Mouse (Mus musculus) bone marrow, adult 2 months (tissue): ENCODE results near the gene Cog7. TPM values are rescaled to one million over a fixed set of nuclear protein-coding genes. Genes with fewer than 3 reads are reported as not detected.

Experiments
- H3K27ac ChIP-seq: fragments of 200-500 bp; 2 replicates; pipeline ENCODE4 v1.5.1; 2012; ENCODE audit warnings: low read depth, mild to moderate bottlenecking, control low read depth, inconsistent platforms, low read length; ENCODE audit not compliant: control insufficient read depth, poor library complexity, insufficient read depth
- H3K4me1 ChIP-seq: fragments of 200-500 bp; 2 replicates; pipeline ENCODE4 v1.6.1; 2011; ENCODE audit warnings: low read length; ENCODE audit not compliant: control insufficient read depth, insufficient read depth
- H3K4me3 ChIP-seq: fragments of 200-500 bp; replicated peaks from 2 replicates; pipeline ENCODE3; 2011; ENCODE audit warnings: mild to moderate bottlenecking, low read depth, low read length, control low read depth; ENCODE audit not compliant: control insufficient read depth
- CTCF ChIP-seq: fragments of 200-500 bp; IDR thresholded peaks from 2 replicates; pipeline ENCODE4 v1.5.1; 2011; ENCODE audit warnings: low read length, control low read depth; ENCODE audit not compliant: control insufficient read depth, insufficient read depth
- POLR2A ChIP-seq: fragments of 200-500 bp; IDR thresholded peaks from 2 replicates; pipeline ENCODE4 v1.6.1; 2011; ENCODE audit warnings: low read depth, mild to moderate bottlenecking, control low read depth, low read length, borderline replicate concordance; ENCODE audit not compliant: control insufficient read depth
- WGBS: fragments of 180-500 bp; shearing (Covaris S2); methylation state at CpG from one replicate; pipeline ENCODE4 v1.1.7; 2018; 5-methylcytosine and 5-hydroxymethylcytosine counted together
- polyA plus RNA-seq: library from polyadenylated mRNA; stranded (reverse); fragments of >200 nt; gene quantifications from 2 replicates; pipeline ENCODE4 v1.2.4, GENCODE M21; 2011; ENCODE audit warnings: low replicate concordance; ENCODE audit not compliant: missing spikeins, insufficient read depth, insufficient read length

The Cog7 gene
- polyA plus RNA-seq = 3.4 and 9.2 TPM in 2 replicates

DNA sequence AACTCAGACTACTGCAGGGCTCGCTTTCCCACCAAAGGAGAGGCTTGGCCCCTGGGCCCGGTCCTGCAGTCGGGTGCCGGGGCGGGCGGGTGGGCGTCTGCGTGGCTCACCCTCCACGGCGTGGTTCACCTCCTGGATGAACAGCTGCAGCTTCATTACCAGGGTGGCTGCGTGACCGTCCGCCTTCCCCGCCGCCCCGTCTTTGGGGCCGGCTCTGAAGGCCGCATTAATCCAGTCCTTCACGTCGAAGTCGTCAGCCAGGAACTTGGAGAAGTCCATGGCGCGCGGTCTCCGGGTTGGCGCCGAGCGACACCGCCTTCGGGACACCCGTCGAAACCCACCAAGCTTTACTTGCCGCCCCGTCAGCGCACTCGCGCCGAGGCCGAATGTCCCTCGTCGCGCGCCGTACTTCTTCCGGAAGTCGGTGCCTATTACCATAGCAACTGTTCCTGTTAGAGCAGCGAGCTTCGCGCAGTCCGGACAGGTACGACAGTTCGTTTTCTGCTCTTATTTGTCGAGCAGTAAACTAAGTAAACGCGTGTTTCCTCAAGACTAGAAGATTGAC lies at the start of gene Cog7:
Gene Cog7, minus strand, starts transcription at position 405 of the 565 bp plus-strand sequence.
- Histone ChIP-seq H3K4me3 (peak within 1 kb of the TSS; percentile 94), H3K27ac (peak within 1 kb of the TSS; percentile 58; the same call in 1 of the 2 replicates), H3K4me1 (no peaks in the 10 kb centered on the region; the same call in none of the 2 replicates)
- WGBS = 1% methylated on average over 55 of the region's 55 CpGs
- TF ChIP-seq POLR2A (peak; percentile 72; the same call in 1 of the 2 replicates), CTCF (no peak)

DNA sequence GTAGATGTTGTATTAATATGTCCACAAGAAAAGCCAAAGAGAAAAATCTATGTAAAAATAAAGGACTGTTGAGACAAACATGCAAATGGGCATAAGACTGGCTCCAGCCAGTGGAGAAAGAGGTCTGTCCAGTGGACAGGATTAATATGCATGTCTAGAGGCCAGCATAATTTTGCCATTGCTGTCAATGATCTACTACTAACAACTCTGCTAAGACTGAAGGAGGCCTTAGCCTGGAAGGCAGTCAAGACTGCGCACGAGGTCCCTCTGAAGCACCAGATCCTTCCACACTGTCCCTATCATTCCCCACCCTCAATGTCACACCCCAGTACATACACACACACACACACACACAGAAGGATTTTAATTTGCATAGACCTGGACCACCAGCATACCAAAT lies 40.6 kb upstream of the Cog7 start:
- Histone ChIP-seq H3K27ac (no peak overlapping the region), H3K4me3 (no peak overlapping the region), H3K4me1 (peaks cover 6% of the 10 kb centered on the region)
- no peak for TF ChIP-seq CTCF
- TF ChIP-seq POLR2A = no peak
- 100% methylated on average over 2 of the region's 2 CpGs for WGBS

DNA sequence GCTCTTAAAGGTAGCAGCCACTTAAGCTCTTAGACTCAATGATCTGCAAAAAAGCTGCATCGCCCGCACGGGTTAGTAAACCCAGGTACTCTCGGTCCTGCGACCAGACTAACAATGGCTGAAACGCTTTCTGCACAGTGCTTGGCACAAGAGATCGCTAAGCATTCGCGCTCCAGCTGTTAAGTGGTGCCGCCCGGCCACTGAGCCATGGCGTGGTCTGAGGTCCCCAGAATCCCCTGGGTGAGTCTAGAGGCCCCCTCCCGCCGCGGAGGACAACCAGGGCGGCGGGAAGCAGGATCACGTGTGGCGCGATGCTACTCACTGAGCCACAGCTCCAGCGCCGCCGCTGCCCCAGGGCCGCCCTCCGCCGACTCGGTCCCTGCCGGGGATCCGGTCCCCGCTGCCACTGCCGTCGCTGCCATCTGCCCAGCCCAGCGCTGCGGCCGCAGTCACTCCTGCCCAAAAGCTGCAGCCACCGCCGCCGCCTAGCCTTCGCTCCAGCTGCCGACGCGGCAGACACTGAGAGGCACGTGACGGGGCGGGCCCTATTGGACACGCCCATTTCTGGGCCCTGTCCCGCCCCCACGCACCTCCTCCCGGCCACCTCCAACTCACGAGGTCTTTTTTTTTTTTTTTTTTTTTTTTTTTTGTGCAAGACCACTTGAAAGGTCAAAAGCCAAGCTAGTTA lies 39.3 kb upstream of the Cog7 start, which contains the start of gene Gga2:
Gene Gga2, minus strand, starts transcription at position 556 of the 688 bp plus-strand sequence.
- TF ChIP-seq CTCF (no peak), POLR2A (peak; percentile 72; the same call in 1 of the 2 replicates)
- under 1% methylated on average over 50 of the region's 50 CpGs for WGBS
- Histone ChIP-seq H3K4me3 (peak within 1 kb of the TSS; percentile 84), H3K4me1 (peaks cover 6% of the 10 kb centered on the region), H3K27ac (peak within 1 kb of the TSS; percentile 84)

DNA sequence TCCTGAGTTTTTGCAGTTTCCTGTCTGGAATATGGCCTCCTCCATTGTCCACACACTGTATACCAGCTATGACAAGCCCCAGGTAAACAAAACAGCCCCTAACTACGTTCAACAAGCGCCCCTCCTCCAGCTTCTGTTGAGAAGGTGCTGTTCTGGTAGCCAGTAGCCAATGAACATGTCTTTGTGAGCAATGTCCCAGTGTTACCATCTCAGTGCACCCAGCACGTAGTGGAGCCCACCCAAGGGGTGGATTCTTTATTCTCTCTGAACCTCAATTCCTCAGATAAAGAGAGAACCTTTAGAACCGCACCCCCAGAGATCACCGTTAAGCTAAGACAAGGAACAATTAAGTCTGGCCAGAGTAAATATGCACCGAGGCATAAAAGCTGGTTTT lies 38.8 kb upstream of the Cog7 start:
- WGBS = 12% methylated on average over 6 of the region's 6 CpGs
- Histone ChIP-seq H3K27ac (peak overlapping the region; percentile 22; the same call in 1 of the 2 replicates), H3K4me3 (peak overlapping the region; percentile 84), H3K4me1 (peaks cover 6% of the 10 kb centered on the region)
- TF ChIP-seq POLR2A (no peak), CTCF (no peak)

DNA sequence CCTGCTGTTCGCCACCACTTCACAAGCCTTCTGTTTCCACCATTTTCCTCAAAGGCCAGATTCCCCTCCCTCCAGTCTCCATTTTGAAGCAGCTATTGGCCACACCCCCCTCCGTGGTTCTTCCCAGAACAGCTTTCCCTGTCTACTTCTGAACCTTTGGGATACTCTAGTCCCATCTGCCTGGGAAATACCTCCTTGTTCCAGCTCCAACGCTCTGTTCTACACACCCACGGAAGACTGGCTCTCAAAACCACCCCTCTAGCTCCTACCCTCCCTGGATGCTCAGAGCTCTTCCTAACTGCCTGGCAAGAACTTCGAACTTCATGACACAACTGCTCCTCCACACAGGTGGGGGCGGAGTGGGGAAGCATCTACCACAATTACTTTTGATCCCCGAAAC lies 37.5 kb upstream of the Cog7 start:
- peaks cover 6% of the 10 kb centered on the region for H3K4me1 ChIP-seq
- TF ChIP-seq CTCF = no peak
- no peak for TF ChIP-seq POLR2A
- WGBS = 83% methylated on average over 7 of the region's 7 CpGs
- no peak overlapping the region for H3K27ac ChIP-seq
- H3K4me3 ChIP-seq = no peak overlapping the region

DNA sequence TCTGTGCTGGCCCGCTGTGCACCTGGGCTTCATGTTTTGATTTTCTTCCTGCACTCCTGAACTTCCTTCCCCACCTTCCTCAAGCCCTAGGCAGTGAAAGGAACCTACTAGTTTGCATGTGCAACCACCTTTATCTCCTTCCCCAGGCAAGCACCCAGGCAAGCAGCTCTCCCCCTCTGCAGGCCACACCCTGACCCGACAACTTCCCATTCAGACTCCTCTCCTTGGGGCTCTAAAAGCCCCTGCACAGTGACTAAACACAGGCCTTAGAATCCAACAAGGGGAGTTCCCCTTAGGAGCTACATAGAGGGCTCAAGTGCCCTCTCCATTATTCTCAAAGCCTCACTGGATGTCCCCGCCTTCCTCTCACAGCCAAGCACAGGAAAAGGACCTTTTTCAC lies 36.7 kb upstream of the Cog7 start:
- H3K27ac ChIP-seq = peak overlapping the region; percentile 52
- TF ChIP-seq POLR2A = no peak
- no peak; the same call in 1 of the 2 replicates for TF ChIP-seq CTCF
- WGBS = 22% methylated on average over 3 of the region's 3 CpGs
- peaks cover 6% of the 10 kb centered on the region for H3K4me1 ChIP-seq
- H3K4me3 ChIP-seq = no peak overlapping the region

DNA sequence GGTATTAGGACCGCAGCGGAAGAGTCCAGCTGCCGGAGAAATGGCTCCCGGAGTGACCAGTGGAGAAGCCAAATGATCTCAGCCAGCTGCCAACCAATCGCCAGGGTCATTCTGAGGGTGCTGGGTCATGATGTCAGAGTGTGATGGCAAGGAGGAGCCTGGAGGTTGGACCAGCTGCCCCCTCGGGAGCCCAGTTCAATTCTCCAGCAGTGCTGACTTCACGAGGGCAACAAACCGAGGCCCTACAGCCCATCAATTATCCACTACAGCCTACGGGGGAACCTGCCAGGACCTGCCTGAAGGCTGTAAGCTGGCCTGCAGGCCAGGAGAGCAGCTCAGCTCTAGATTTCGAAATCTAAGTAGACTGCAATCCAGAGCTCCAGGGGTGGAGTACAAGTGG lies 34.2 kb upstream of the Cog7 start:
- WGBS = 75% methylated on average over 10 of the region's 10 CpGs
- Histone ChIP-seq H3K4me3 (no peak overlapping the region), H3K27ac (no peak overlapping the region), H3K4me1 (peaks cover 6% of the 10 kb centered on the region)
- TF ChIP-seq POLR2A (no peak), CTCF (no peak)

DNA sequence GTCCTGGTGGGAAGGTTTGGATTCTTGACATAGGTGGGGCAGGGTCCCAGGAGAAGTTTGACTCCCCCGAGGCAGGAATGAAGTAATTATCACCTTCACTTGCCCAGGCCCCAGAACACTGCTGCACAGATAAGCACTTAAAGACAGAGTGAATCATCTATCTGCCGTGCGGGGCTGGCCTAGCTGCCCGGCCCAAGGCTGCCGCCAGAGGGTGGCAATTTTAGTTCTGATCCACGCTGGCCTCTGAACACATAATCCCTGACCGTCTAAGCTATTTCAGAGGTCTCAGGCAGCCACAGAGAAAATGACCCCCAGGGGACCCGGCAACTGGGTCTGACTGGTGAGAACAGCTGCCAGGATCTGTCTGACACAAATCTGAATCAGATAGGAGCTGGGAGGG lies 33.6 kb upstream of the Cog7 start:
- Histone ChIP-seq H3K27ac (no peak overlapping the region), H3K4me3 (no peak overlapping the region), H3K4me1 (peaks cover 6% of the 10 kb centered on the region)
- WGBS = 70% methylated on average over 8 of the region's 8 CpGs
- TF ChIP-seq CTCF (no peak), POLR2A (no peak)

DNA sequence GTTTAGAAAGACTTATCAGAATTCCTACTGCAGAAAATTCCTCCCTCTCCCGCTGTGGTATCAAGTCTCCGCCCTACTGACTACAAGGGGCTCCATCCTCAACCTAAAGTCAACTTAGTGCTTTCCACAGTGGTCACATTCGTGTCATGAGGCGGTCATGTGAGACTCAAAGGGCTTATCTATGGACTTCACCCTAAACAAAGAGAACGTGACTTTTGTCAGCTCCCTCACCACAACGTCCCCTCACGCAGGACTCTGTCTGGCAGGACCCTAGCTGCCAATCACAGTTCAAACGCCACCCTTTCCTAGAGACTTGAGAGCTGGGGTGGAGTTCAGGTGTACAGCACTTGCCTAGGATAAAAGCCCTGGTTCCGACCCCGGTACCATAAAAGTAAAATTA lies 31.4 kb upstream of the Cog7 start:
- Histone ChIP-seq H3K4me1 (peaks cover 3% of the 10 kb centered on the region), H3K27ac (no peak overlapping the region), H3K4me3 (no peak overlapping the region)
- 79% methylated on average over 10 of the region's 10 CpGs for whole genome bisulfite sequencing
- TF ChIP-seq POLR2A = no peak
- no peak for TF ChIP-seq CTCF
